Mouse (Mus musculus) forebrain, postnatal 0 days (tissue): ENCODE data around the gene 2810004N23Rik. TPM values are rescaled to one million over a fixed set of nuclear protein-coding genes. Genes with fewer than 3 reads are reported as not detected.

Experiments
- ATAC-seq: fragments of 200-750 bp; cut with Nextera tagmentation; 2 replicates; pipeline ENCODE4 v1.8.0; 2017; ENCODE audit warnings: mild to moderate bottlenecking, moderate library complexity
- DNase-seq: peaks from one replicate; pipeline ENCODE4 v3.0.0-alpha.2; 2015
- H3K27ac ChIP-seq: fragments of 300-500 bp; sonication (generic); 2 replicates; pipeline ENCODE4 v1.5.1; 2014; ENCODE audit warnings: low read depth, mild to moderate bottlenecking, antibody characterized with exemption, low read length, moderate library complexity, mixed read lengths
- H3K27me3 ChIP-seq: fragments of 300-500 bp; sonication (generic); 2 replicates; pipeline ENCODE4 v1.6.1; 2014; ENCODE audit warnings: mild to moderate bottlenecking, low read length, mixed read lengths; ENCODE audit not compliant: insufficient read depth
- H3K36me3 ChIP-seq: fragments of 300-500 bp; sonication (generic); 2 replicates; pipeline ENCODE4 v1.6.1; 2014; ENCODE audit warnings: mild to moderate bottlenecking, moderate library complexity; ENCODE audit not compliant: insufficient read depth
- H3K4me1 ChIP-seq: fragments of 300-500 bp; sonication (generic); 2 replicates; pipeline ENCODE4 v1.6.1; 2014; ENCODE audit warnings: antibody characterized with exemption; ENCODE audit not compliant: insufficient read depth
- H3K4me2 ChIP-seq: fragments of 300-500 bp; sonication (generic); 2 replicates; pipeline ENCODE4 v1.6.1; 2014; ENCODE audit warnings: low read depth, mild to moderate bottlenecking, moderate library complexity
- H3K4me3 ChIP-seq: fragments of 300-500 bp; sonication (generic); 2 replicates; pipeline ENCODE4 v1.5.1; 2014; ENCODE audit warnings: low read depth, low read length, mixed read lengths
- H3K9ac ChIP-seq: fragments of 300-500 bp; sonication (generic); 2 replicates; pipeline ENCODE4 v1.6.1; 2014; ENCODE audit warnings: mild to moderate bottlenecking
- H3K9me3 ChIP-seq: fragments of 300-500 bp; sonication (generic); 2 replicates; pipeline ENCODE4 v1.6.1; 2016; ENCODE audit warnings: low read length
- CTCF ChIP-seq: sonication (generic); IDR thresholded peaks from 2 replicates; pipeline ENCODE4 v1.5.1; 2016; ENCODE audit warnings: antibody characterized with exemption, control low read depth, low read depth
- WGBS: fragments of 180-500 bp; shearing (Covaris S2); extraction: QIAGEN DNeasy Blood & Tissue Kit; methylation state at CpG from one replicate; pipeline ENCODE4 v1.1.7; 2014; 5-methylcytosine and 5-hydroxymethylcytosine counted together
- polyA plus RNA-seq: library from polyadenylated mRNA; unstranded; fragments of >200 nt; fragmentation: Nextera tagmentation; extraction: Ambion mirVana; gene quantifications from 2 replicates; pipeline ENCODE4 v1.2.1, GENCODE M21; 2015
- total RNA-seq: library from RNA; depleted of rRNA; stranded (reverse); fragments of >200 nt; gene quantifications from 2 replicates; pipeline ENCODE4 v1.2.3, GENCODE M21; 2014

Gene 2810004N23Rik
- total and polyA plus RNA-seq, 2 experiments from 2014 or later, result 23.4 to 33.8 TPM

DNA sequence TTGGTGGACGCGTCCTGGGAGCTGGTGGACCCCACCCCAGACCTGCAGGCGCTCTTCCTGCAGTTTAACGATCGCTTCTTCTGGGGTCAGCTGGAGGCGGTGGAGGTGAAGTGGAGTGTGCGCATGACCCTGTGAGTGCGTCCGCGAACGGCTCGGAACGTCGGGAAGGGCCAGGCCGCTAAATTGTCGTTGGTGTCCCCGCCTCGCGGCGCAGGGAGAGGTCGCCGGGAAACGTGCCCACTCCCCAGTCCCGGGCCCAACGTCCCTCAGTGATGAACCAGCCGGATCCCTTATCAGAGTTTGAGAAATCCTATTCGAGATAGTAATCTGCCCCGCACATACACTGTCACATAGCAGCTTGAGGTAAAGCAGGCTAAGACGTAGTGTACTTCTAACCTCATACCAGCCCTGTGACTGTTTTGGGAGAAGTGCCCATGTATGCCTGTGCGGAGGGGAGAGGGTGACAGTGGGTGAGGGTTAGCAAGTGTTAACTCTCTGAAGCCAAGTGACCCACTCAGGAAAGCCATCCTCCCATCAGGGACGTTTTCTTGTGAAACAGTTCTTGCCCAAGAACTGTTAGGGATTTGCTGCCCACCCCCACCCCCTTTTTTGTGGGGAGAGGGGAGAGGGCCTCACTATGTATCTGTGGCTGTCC lies 35.5 kb upstream of the 2810004N23Rik start:
- no peak for TF ChIP-seq CTCF
- Histone ChIP-seq H3K9ac (peak overlapping the region; percentile 82), H3K9me3 (no peaks in the 10 kb centered on the region), H3K4me1 (peaks cover 5% of the 10 kb centered on the region; the same call in 1 of the 2 replicates), H3K27ac (peak overlapping the region; percentile 90), H3K27me3 (no peaks in the 10 kb centered on the region), H3K4me3 (peak overlapping the region; percentile 95), H3K36me3 (peaks cover 49% of the 10 kb centered on the region), H3K4me2 (peak overlapping the region; percentile 91)
- DNase-seq (no peak), ATAC-seq (no peak)
- 7% methylated on average over 31 of the region's 31 CpGs for WGBS

DNA sequence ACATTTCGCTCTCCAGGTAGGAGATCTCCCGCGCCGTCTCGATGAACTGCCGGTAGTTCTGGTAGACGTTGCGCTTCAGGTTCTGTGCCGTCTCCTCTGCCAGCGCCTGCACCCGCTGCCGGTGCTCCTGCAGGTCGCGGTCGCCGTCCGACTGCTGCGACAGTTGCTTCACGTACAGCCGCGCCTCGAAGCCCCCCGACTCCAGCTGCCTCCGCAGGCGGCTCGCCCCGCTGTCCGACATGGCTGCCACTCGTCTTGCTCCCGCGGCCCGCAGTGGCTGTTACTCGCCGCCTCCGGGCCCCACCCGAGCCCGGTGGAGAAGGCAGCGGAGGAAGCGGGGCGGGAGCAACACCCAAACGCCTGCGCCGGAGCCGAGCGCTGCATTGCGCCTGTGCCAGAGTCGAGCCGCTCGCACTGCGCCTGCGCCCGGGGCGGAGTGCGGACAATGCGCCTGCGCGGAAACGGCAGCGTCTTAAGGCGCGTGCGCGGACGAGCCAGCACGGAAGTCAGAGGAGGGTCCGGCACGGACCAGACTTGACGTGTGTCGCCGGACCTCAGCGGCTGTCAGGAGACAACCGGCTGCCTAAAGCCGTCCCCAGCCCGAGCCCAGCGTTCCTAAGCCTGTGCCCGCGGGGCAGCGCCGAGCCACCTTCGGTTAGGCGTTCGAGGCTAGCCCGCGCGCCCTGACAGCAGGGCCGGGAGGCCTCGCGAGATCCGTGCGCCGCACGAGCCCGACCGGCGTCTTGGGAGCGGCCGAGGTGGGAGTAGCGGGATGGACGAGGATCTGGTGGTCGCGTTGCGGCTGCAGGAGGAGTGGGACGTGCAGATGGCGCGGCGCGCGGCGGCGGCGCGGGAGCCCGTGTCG lies 34.7 kb upstream of the 2810004N23Rik start, which contains the start of the genes Exoc8 and Sprtn:
Exoc8 (minus strand) TSS at position 320 of the 865 bp plus-strand sequence.
Sprtn (plus strand) TSS at position 501 of the 865 bp plus-strand sequence.
- peak; percentile 99 for DNase-seq
- Histone ChIP-seq H3K4me1 (peaks cover 5% of the 10 kb centered on the region; the same call in 1 of the 2 replicates), H3K4me2 (peak within 1 kb of the TSS; percentile 91), H3K9ac (peak within 1 kb of the TSS; percentile 82), H3K36me3 (peaks cover 44% of the 10 kb centered on the region), H3K27ac (peak within 1 kb of the TSS; percentile 90), H3K27me3 (no peaks in the 10 kb centered on the region), H3K9me3 (no peaks in the 10 kb centered on the region), H3K4me3 (peak within 1 kb of the TSS; percentile 95)
- TF ChIP-seq CTCF, result peak; percentile 12; the same call in 1 of the 2 replicates
- ATAC-seq, result peak; percentile 92
- WGBS, result under 1% methylated on average over 113 of the region's 114 CpGs

DNA sequence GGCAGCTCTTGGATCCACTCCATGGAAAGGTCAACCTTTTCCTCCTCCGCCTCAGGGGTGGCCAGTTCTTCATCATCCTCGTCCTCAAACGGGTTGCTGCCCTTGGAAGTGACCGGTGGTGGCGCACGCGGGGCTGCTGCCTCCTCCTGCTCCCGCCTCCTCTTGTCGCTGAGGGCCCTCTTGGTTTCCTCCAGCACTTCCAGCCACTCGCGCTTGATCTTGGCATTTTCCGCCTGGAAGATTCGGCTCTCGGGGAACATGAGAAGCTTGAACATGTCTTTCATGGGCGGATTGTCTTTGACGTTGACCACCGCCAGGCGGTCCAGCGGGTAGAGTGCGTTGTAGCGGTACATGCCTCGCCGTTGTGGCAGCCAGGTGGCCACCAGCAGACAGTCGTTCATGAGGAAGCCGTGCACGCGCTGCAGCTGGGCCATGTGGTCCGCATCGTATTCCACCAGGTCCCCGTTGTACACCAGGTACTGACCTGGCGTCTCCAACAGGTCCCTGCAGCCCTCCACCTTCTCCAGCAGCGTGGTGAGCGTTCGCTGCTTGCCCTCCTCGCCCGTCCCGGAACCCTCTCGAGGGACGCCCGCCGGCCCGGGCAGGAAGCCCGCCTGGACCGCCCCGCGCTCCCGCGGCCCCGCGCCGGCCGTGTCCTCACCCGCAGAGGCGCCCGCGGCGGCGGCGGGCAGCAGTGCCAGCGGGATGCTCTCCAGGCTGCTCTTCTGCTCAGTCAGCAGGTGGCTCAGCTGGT lies 33.9 kb upstream of the 2810004N23Rik start:
- Histone ChIP-seq H3K4me1 (peaks cover 5% of the 10 kb centered on the region; the same call in 1 of the 2 replicates), H3K4me3 (peak overlapping the region; percentile 95), H3K4me2 (peak overlapping the region; percentile 91), H3K9ac (peak overlapping the region; percentile 82), H3K27ac (peak overlapping the region; percentile 90), H3K27me3 (no peaks in the 10 kb centered on the region), H3K36me3 (peaks cover 38% of the 10 kb centered on the region), H3K9me3 (no peaks in the 10 kb centered on the region)
- peak; percentile 77 for TF ChIP-seq CTCF
- DNase-seq, result peak; percentile 67
- ATAC-seq, result peak; percentile 30
- 5% methylated on average over 54 of the region's 60 CpGs for WGBS

DNA sequence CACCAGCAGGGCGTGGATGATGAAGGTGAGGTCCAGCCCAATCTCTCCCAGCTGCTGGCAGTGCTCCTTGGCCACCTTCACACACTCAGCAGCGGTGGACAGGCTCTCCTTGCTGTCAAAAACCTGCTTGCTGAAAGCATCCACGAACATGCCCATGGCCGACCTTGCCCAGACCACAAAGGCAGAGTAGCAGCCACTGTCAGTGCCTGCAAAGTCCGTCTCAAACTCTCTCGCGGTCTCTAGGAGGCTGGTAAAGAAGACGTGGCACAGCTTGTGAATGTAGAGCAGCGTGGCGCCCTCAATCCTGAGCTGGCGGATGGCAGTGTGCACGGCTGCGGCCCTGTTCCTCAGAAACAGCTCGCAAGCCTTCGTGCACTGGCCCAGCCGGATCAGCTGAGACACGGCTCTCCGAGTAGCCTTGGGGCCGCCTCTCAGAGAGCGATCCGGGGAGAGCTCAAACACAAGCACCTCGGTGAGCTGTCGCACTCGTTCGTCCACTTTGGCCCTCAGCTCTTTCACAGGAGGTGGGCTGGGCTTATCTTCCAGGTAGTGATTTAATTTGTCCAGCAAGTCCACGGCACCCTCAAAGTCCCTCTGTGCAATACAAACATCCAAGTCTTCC lies 33.2 kb upstream of the 2810004N23Rik start:
- peaks cover 38% of the 10 kb centered on the region for H3K36me3 ChIP-seq
- H3K4me3 ChIP-seq, result peak overlapping the region; percentile 95
- peaks cover 5% of the 10 kb centered on the region; the same call in 1 of the 2 replicates for H3K4me1 ChIP-seq
- H3K27ac ChIP-seq, result peak overlapping the region; percentile 90
- no peak for TF ChIP-seq CTCF
- no peak for ATAC-seq
- 81% methylated on average over 26 of the region's 26 CpGs for WGBS
- H3K4me2 ChIP-seq, result peak overlapping the region; percentile 91
- no peaks in the 10 kb centered on the region for H3K9me3 ChIP-seq
- H3K27me3 ChIP-seq, result no peaks in the 10 kb centered on the region
- H3K9ac ChIP-seq, result peak overlapping the region; percentile 82
- no peak for DNase-seq

DNA sequence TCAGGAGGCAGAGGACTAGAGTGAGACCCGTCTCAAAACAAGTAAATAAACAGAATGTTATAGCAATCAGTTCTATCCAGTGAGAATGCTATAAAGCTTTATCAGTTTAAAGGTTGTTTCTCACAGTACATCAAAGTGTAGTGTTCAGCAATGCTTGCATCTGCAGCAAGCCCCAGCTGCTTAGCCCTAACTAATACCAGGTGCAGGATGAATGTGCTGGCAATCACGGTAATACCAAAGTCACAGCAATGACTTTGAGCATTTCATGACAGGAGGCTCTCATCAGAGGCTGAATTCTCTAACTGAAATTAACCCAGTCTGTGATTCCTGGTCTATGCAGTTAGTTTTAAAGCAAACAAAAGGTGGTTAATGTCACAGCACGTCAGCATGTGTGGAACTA lies 29.7 kb upstream of the 2810004N23Rik start:
- DNase-seq (no peak), ATAC-seq (no peak)
- Histone ChIP-seq H3K36me3 (peaks cover 49% of the 10 kb centered on the region), H3K9ac (no peak overlapping the region), H3K4me2 (no peak overlapping the region), H3K27ac (no peak overlapping the region), H3K4me3 (no peak overlapping the region), H3K4me1 (peaks cover 5% of the 10 kb centered on the region; the same call in 1 of the 2 replicates), H3K27me3 (no peaks in the 10 kb centered on the region), H3K9me3 (no peaks in the 10 kb centered on the region)
- no peak for TF ChIP-seq CTCF
- 64% methylated on average over 3 of the region's 3 CpGs for WGBS

DNA sequence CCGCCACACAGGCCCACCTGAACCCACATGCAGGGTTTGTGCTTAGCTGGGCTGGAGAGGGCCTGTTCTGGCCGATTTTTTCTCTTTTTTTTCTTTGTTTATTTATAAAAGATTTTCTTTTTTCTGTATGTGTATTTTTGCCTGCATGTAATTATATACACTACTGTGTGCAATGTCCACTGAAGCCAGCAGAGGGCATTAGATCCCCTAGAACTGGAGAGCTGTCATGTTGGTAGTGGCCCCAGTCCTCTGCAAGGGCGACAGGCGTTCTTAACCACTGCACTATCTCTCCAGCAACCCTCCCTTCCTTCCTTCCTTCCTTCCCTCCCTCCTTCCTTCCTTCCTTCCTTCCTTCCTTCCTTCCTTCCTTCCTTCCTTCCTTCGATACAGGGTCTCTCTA lies 25.5 kb upstream of the 2810004N23Rik start:
- ATAC-seq, result no peak

More for the DNA sequence above, 25.5 kb upstream of the 2810004N23Rik start:
- WGBS, result 94% methylated on average over 5 of the region's 5 CpGs
- H3K27ac ChIP-seq, result no peak overlapping the region
- no peak overlapping the region for H3K4me3 ChIP-seq
- H3K27me3 ChIP-seq, result no peaks in the 10 kb centered on the region
- DNase-seq, result no peak
- no peaks in the 10 kb centered on the region for H3K9me3 ChIP-seq
- H3K36me3 ChIP-seq, result peaks cover 74% of the 10 kb centered on the region
- no peak overlapping the region for H3K4me2 ChIP-seq
- H3K4me1 ChIP-seq, result no peaks in the 10 kb centered on the region
- TF ChIP-seq CTCF, result peak; percentile 15; the same call in 1 of the 2 replicates
- H3K9ac ChIP-seq, result no peak overlapping the region
